In the genomic region with DNA sequence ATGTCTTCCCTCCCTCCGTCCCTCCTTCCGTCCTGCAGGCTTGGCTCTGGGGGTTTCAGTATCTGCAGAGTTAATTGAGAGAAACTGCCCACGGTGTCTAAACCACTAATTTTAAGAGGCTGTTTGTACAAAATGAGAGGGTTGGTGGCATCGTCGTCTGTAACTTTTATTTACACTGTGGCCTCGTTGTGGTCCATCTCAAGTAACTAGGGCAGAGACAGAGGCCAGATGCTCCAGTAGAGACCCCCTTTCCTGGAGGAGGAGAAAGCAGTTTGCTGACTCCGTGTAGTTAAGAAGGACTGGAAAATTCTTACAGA, we compare ENCODE assay signal across 8 mouse cellular contexts. TPM values are rescaled to one million over a fixed set of nuclear protein-coding genes. Genes with fewer than 3 reads are reported as not detected.
DNase-seq lines count a peak whose midpoint lies in the region; ATAC-seq and TF ChIP-seq lines count a peak whose summit lies in the region.

No protein-coding gene starts in this region.

- H3K4me3 ChIP-seq in kidney, postnatal 0 days (replicated peaks; ENCODE audit: low read depth, low read length): peak overlapping the region; percentile 90
- H3K4me3 ChIP-seq in hindbrain, embryonic 16.5 days (ENCODE audit: low read length): peak overlapping the region; percentile 60
- peak overlapping the region; percentile 77 for H3K4me3 ChIP-seq in midbrain, postnatal 0 days (ENCODE audit: low read depth, low read length)

- H3K27me3 ChIP-seq in kidney, postnatal 0 days (ENCODE audit: insufficient read depth, low read length): no peaks in the 10 kb centered on the region
- H3K27me3 ChIP-seq in hindbrain, embryonic 16.5 days (replicated peaks; ENCODE audit: control insufficient read depth, insufficient read depth, low read length): no peaks in the 10 kb centered on the region
- H3K27me3 ChIP-seq in midbrain, postnatal 0 days (ENCODE audit: insufficient read depth, low read length): no peaks in the 10 kb centered on the region

- no peaks in the 10 kb centered on the region for H3K36me3 ChIP-seq in kidney, postnatal 0 days (ENCODE audit: insufficient read depth, low read length)
- 0 out of 2 replicates have a peak, but pooled peaks cover 2% of the 10 kb centered on the region for H3K36me3 ChIP-seq in hindbrain, embryonic 16.5 days (ENCODE audit: control insufficient read depth, insufficient read depth, low read length)
- H3K36me3 ChIP-seq in midbrain, postnatal 0 days (ENCODE audit: insufficient read depth, low read length): peaks cover 5% of the 10 kb centered on the region; the same call in 1 of the 2 replicates

- H3K4me2 ChIP-seq in kidney, postnatal 0 days (ENCODE audit: low read length): peak overlapping the region; percentile 77
- peak overlapping the region; percentile 77 for H3K4me2 ChIP-seq in hindbrain, embryonic 16.5 days (ENCODE audit: low read length)
- H3K4me2 ChIP-seq in midbrain, postnatal 0 days (ENCODE audit: low read depth, low read length, poor library complexity, severe bottlenecking): peak overlapping the region; percentile 64

- ATAC-seq in kidney, postnatal 0 days (replicated peaks; ENCODE audit: low FRiP score, low read depth): no peak
- ATAC-seq in hindbrain, embryonic 16.5 days: no peak
- no peak for ATAC-seq in midbrain, postnatal 0 days (ENCODE audit: low FRiP score)

- DNase-seq in kidney, postnatal 0 days (ENCODE audit: low spot score): peak; percentile 62
- no peak for DNase-seq in kidney, adult 11 months
- peak; percentile 29 for DNase-seq in c-Kit-positive CD71-positive TER-119-negative erythroid progenitor cells, embryonic 14.5 days (ENCODE audit: low read depth)
- no peak for DNase-seq in midbrain, postnatal 0 days (ENCODE audit: low spot score)
- DNase-seq in adrenal gland, postnatal 36 days: no peak
- DNase-seq in gastrocnemius, adult 8-10 months (ENCODE audit: low spot score in 2 of 2): no peak
- no peak for DNase-seq in urinary bladder, postnatal 4 days (ENCODE audit: low spot score in 2 of 2)

- no peaks in the 10 kb centered on the region for H3K9me3 ChIP-seq in kidney, postnatal 0 days (replicated peaks; ENCODE audit: low read length)
- no peaks in the 10 kb centered on the region for H3K9me3 ChIP-seq in hindbrain, embryonic 16.5 days (ENCODE audit: control insufficient read depth, low read length)
- no peaks in the 10 kb centered on the region for H3K9me3 ChIP-seq in midbrain, postnatal 0 days (ENCODE audit: low read length)

- WGBS in kidney, postnatal 0 days: 0% methylated on average over 7 of the region's 7 CpGs
- WGBS in hindbrain, embryonic 16.5 days: 0% methylated on average over 7 of the region's 7 CpGs
- WGBS in midbrain, postnatal 0 days: 1% methylated on average over 7 of the region's 7 CpGs

- TF ChIP-seq CTCF in kidney, postnatal 0 days (IDR thresholded peaks at IDR 0.05; ENCODE audit: low read depth): no peak
- TF ChIP-seq CTCF in midbrain, postnatal 0 days (IDR thresholded peaks at IDR 0.05): no peak

- peaks cover 25% of the 10 kb centered on the region for H3K4me1 ChIP-seq in kidney, postnatal 0 days (replicated peaks; ENCODE audit: insufficient read depth, low read length)
- peaks cover 47% of the 10 kb centered on the region for H3K4me1 ChIP-seq in hindbrain, embryonic 16.5 days (ENCODE audit: control insufficient read depth, insufficient read depth, low read depth, low read length)
- peaks cover 11% of the 10 kb centered on the region for H3K4me1 ChIP-seq in midbrain, postnatal 0 days (ENCODE audit: insufficient read depth, low read length)

- peak overlapping the region; percentile 99 for H3K27ac ChIP-seq in kidney, postnatal 0 days
- peak overlapping the region; percentile 96 for H3K27ac ChIP-seq in hindbrain, embryonic 16.5 days (ENCODE audit: low read depth, low read length)
- peak overlapping the region; percentile 92 for H3K27ac ChIP-seq in midbrain, postnatal 0 days (ENCODE audit: low read depth, low read length)

- H3K9ac ChIP-seq in kidney, postnatal 0 days (ENCODE audit: low read depth, low read length): peak overlapping the region; percentile 97
- H3K9ac ChIP-seq in hindbrain, embryonic 16.5 days (ENCODE audit: low read depth, low read length): peak overlapping the region; percentile 91
- peak overlapping the region; percentile 86 for H3K9ac ChIP-seq in midbrain, postnatal 0 days (replicated peaks; ENCODE audit: low read length, poor library complexity, severe bottlenecking)

RNA-seq across cellular contexts. Expression of a gene that starts 0.8 kb away (rescaled TPM):
- polyA plus RNA-seq in kidney, postnatal 0 days (2015; fragmentation: Nextera tagmentation; extraction: Ambion mirVana): 131 and 142 TPM in 2 replicates
- 153 and 159 TPM in 2 replicates for polyA plus RNA-seq in hindbrain, embryonic 16.5 days (2015; fragmentation: Nextera tagmentation; extraction: Ambion mirVana)
- 139 and 147 TPM in 2 replicates for total RNA-seq in midbrain, postnatal 0 days (2014; rRNA removed)
- 138 and 141 TPM in 2 replicates for polyA plus RNA-seq in midbrain, postnatal 0 days (2015; fragmentation: Nextera tagmentation; extraction: Ambion mirVana)
- 100 to 1,000 TPM; 123 to 143 TPM for total RNA-seq in adrenal gland, postnatal 36 days (2021)
- 10 to 100 TPM; 55.6 to 70.0 (median 63.9) TPM for total RNA-seq in gastrocnemius, adult 8-10 months (2022)

RNA-seq across cellular contexts. Expression of a gene that starts 1.0 kb away (rescaled TPM):
- polyA plus RNA-seq in kidney, postnatal 0 days (2015; fragmentation: Nextera tagmentation; extraction: Ambion mirVana): 42.9 and 49.2 TPM in 2 replicates
- polyA plus RNA-seq in hindbrain, embryonic 16.5 days (2015; fragmentation: Nextera tagmentation; extraction: Ambion mirVana): 25.4 and 30.8 TPM in 2 replicates
- 32.6 and 38.0 TPM in 2 replicates for total RNA-seq in midbrain, postnatal 0 days (2014; rRNA removed)
- polyA plus RNA-seq in midbrain, postnatal 0 days (2015; fragmentation: Nextera tagmentation; extraction: Ambion mirVana): 24.9 and 27.4 TPM in 2 replicates
- total RNA-seq in adrenal gland, postnatal 36 days (2021): 100 to 1,000 TPM; 124 to 168 TPM
- total RNA-seq in gastrocnemius, adult 8-10 months (2022): 100 to 1,000 TPM; 355 to 420 (median 382) TPM

RNA-seq across cellular contexts. Expression of a gene that starts 24.6 kb away (rescaled TPM):
- polyA plus RNA-seq in kidney, postnatal 0 days (2015; fragmentation: Nextera tagmentation; extraction: Ambion mirVana): 23.4 and 24.5 TPM in 2 replicates
- 63.7 and 67.7 TPM in 2 replicates for polyA plus RNA-seq in hindbrain, embryonic 16.5 days (2015; fragmentation: Nextera tagmentation; extraction: Ambion mirVana)
- 96.2 and 103 TPM in 2 replicates for total RNA-seq in midbrain, postnatal 0 days (2014; rRNA removed)
- polyA plus RNA-seq in midbrain, postnatal 0 days (2015; fragmentation: Nextera tagmentation; extraction: Ambion mirVana): 56.6 and 59.7 TPM in 2 replicates
- total RNA-seq in adrenal gland, postnatal 36 days (2021): 10 to 100 TPM; 18.2 to 18.7 TPM
- total RNA-seq in gastrocnemius, adult 8-10 months (2022): 1 to 10 TPM; 3.9 to 4.5 (median 4.1) TPM

RNA-seq across cellular contexts. Expression of a gene that starts 52.6 kb away (rescaled TPM):
- polyA plus RNA-seq in kidney, postnatal 0 days (2015; fragmentation: Nextera tagmentation; extraction: Ambion mirVana): 22.2 and 22.8 TPM in 2 replicates
- 38.2 and 39.7 TPM in 2 replicates for polyA plus RNA-seq in hindbrain, embryonic 16.5 days (2015; fragmentation: Nextera tagmentation; extraction: Ambion mirVana)
- 64.2 and 72.3 TPM in 2 replicates for total RNA-seq in midbrain, postnatal 0 days (2014; rRNA removed)
- 28.7 and 34.8 TPM in 2 replicates for polyA plus RNA-seq in midbrain, postnatal 0 days (2015; fragmentation: Nextera tagmentation; extraction: Ambion mirVana)
- 10 to 100 TPM; 72.9 to 89.7 TPM for total RNA-seq in adrenal gland, postnatal 36 days (2021)
- total RNA-seq in gastrocnemius, adult 8-10 months (2022): 10 to 100 TPM; 13.2 to 29.8 (median 17.4) TPM

RNA-seq across cellular contexts. Expression of a gene that starts 57.4 kb away (rescaled TPM):
- 3.5 and 8.1 TPM in 2 replicates for polyA plus RNA-seq in kidney, postnatal 0 days (2015; fragmentation: Nextera tagmentation; extraction: Ambion mirVana)
- polyA plus RNA-seq in hindbrain, embryonic 16.5 days (2015; fragmentation: Nextera tagmentation; extraction: Ambion mirVana): 1.2 and 1.4 TPM in 2 replicates
- 23.6 and 28.2 TPM in 2 replicates for total RNA-seq in midbrain, postnatal 0 days (2014; rRNA removed)
- 2.6 and 3.2 TPM in 2 replicates for polyA plus RNA-seq in midbrain, postnatal 0 days (2015; fragmentation: Nextera tagmentation; extraction: Ambion mirVana)
- 1 to 10 TPM; 3.3 to 4.5 TPM for total RNA-seq in adrenal gland, postnatal 36 days (2021)
- total RNA-seq in gastrocnemius, adult 8-10 months (2022): 1 to 10 TPM in 3 of 4 experiments, under 1 TPM in 1; 0.96 to 1.7 (median 1.4) TPM

Comparison
In these comparisons a context has a peak if more than half of its experiments do, and no peak if none do; other contexts are left out.
1. DNase-seq: peak in kidney, postnatal 0 days (single experiment) and c-Kit-positive CD71-positive TER-119-negative erythroid progenitor cells, embryonic 14.5 days (single experiment); none in kidney, adult 11 months (single experiment), midbrain, postnatal 0 days (single experiment), adrenal gland, postnatal 36 days (0 of 2), gastrocnemius, adult 8-10 months (0 of 2) and urinary bladder, postnatal 4 days (0 of 2).
2. Peak in every context shown above with its lines, with median percentiles within 50 percentile points of each other: H3K27ac ChIP-seq, H3K4me2 ChIP-seq, H3K4me3 ChIP-seq and H3K9ac ChIP-seq.